Mouse (Mus musculus) liver, postnatal 0 days (tissue): ENCODE measurements at regions not wholly inside any gene's neighbourhood (a gene's known extent, or its start where the extent isn't known, plus 50 kb on each side); places are given as distances from the start of the nearest gene placed in this dataset.

Experiments used
- ATAC-seq: fragments of 200-750 bp; cut with Nextera tagmentation; 2 replicates; pipeline ENCODE4 v1.8.0; 2017; ENCODE audit warnings: mild to moderate bottlenecking, moderate library complexity
- DNase-seq: peaks from one replicate; pipeline ENCODE4 v3.0.0-alpha.2; 2016
- H3K27ac ChIP-seq: fragments of 300-500 bp; sonication (generic); 2 replicates; pipeline ENCODE4 v1.5.1; 2014; ENCODE audit warnings: antibody characterized with exemption, moderate library complexity, mild to moderate bottlenecking, low read depth
- H3K27me3 ChIP-seq: fragments of 300-500 bp; sonication (generic); 2 replicates; pipeline ENCODE4 v1.6.1; 2014; ENCODE audit warnings: low read length, control low read depth, mixed read lengths; ENCODE audit not compliant: insufficient read depth
- H3K36me3 ChIP-seq: fragments of 300-500 bp; sonication (generic); replicated peaks from 2 replicates; pipeline ENCODE4 v1.6.1; 2014; ENCODE audit warnings: mild to moderate bottlenecking, control low read depth, low read length, moderate library complexity, mixed read lengths; ENCODE audit not compliant: insufficient read depth
- H3K4me1 ChIP-seq: fragments of 300-500 bp; sonication (generic); 2 replicates; pipeline ENCODE4 v1.6.1; 2014; ENCODE audit warnings: antibody characterized with exemption, mild to moderate bottlenecking, control low read depth; ENCODE audit not compliant: insufficient read depth
- H3K4me2 ChIP-seq: fragments of 300-500 bp; sonication (generic); 2 replicates; pipeline ENCODE4 v1.6.1; 2014; ENCODE audit warnings: low read depth, mild to moderate bottlenecking, low read length, moderate library complexity, mixed read lengths
- H3K4me3 ChIP-seq: fragments of 300-500 bp; sonication (generic); 2 replicates; pipeline ENCODE4 v1.5.1; 2014; ENCODE audit warnings: low read depth, low read length
- H3K9ac ChIP-seq: fragments of 300-500 bp; sonication (generic); replicated peaks from 2 replicates; pipeline ENCODE4 v1.6.1; 2014; ENCODE audit warnings: mild to moderate bottlenecking, moderate library complexity
- H3K9me3 ChIP-seq: fragments of 300-500 bp; sonication (generic); 2 replicates; pipeline ENCODE4 v1.6.1; 2016; ENCODE audit warnings: mild to moderate bottlenecking, control low read depth, low read length, mixed read lengths
- CTCF ChIP-seq: sonication (generic); IDR thresholded peaks from 2 replicates; pipeline ENCODE4 v1.5.1; 2016; ENCODE audit warnings: antibody characterized with exemption, low read depth
- EP300 ChIP-seq: IDR thresholded peaks from 2 replicates; pipeline ENCODE4 v1.6.1; 2016; ENCODE audit warnings: antibody characterized with exemption, low read depth, mild to moderate bottlenecking
- WGBS: fragments of 180-500 bp; shearing (Covaris S2); extraction: QIAGEN DNeasy Blood & Tissue Kit; methylation state at CpG from one replicate; pipeline ENCODE4 v1.1.7; 2014; ENCODE audit not compliant: insufficient replicate concordance; 5-methylcytosine and 5-hydroxymethylcytosine counted together

GRCm38 (mm10) chr16:83420676-83421075, 592.5 kb downstream of the Gm21833 start:
- WGBS: 47% methylated on average over 1 of the region's 1 CpGs
- H3K36me3 ChIP-seq: no peaks in the 10 kb centered on the region
- H3K4me3 ChIP-seq: no peak overlapping the region
- no peak overlapping the region for H3K4me2 ChIP-seq
- H3K9ac ChIP-seq: no peak overlapping the region
- H3K27me3 ChIP-seq: no peaks in the 10 kb centered on the region
- H3K4me1 ChIP-seq: no peaks in the 10 kb centered on the region
- H3K9me3 ChIP-seq: no peaks in the 10 kb centered on the region
- H3K27ac ChIP-seq: no peak overlapping the region
- ATAC-seq: no peak
- TF ChIP-seq CTCF (no peak), EP300 (no peak)
- no peak for DNase-seq

GRCm38 (mm10) chr16:83423096-83423495, 594.9 kb downstream of the Gm21833 start:
- no peak for TF ChIP-seq CTCF
- no peak for TF ChIP-seq EP300
- no peak overlapping the region for H3K27ac ChIP-seq
- WGBS: 69% methylated on average over 5 of the region's 5 CpGs

More at GRCm38 (mm10) chr16:83423096-83423495, 594.9 kb downstream of the Gm21833 start:
- H3K27me3 ChIP-seq: no peaks in the 10 kb centered on the region
- no peak overlapping the region for H3K4me3 ChIP-seq
- H3K4me2 ChIP-seq: no peak overlapping the region
- ATAC-seq: no peak
- H3K9me3 ChIP-seq: no peaks in the 10 kb centered on the region
- no peaks in the 10 kb centered on the region for H3K36me3 ChIP-seq
- DNase-seq: no peak
- H3K9ac ChIP-seq: no peak overlapping the region
- H3K4me1 ChIP-seq: no peaks in the 10 kb centered on the region
